Mouse (Mus musculus): ENCODE data around the gene Zp3r. TPM values are rescaled to one million over a fixed set of nuclear protein-coding genes. Genes with fewer than 3 reads are reported as not detected.
A peak's percentile ranks its signal among the peaks of the same experiment; 100 is the strongest.

Zp3r gene
- polyA plus RNA-seq, 1 experiment, result not detected

DNA sequence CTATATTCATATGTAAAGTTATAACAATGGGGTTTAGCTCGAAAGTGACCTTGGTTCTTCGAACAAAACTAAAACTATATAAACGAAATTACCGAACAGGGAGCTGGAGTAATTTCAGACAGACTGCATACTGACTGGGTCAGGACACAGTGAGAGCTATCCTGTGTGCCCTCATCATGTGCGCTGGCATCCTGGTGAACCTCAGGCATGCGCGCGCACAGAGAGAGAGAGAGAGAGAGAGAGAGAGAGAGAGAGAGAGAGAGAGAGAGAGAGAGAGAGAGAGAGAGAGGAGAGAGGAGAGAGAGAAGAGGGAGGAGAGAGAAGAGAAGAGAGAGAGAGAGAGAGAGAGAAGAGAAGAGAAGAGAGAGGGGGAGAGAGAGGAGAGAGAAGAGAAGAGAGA, 3.9 kb upstream of the Zp3r start:
- no peaks in the 10 kb centered on the region for H3K27me3 ChIP-seq (replicated peaks; ENCODE audit: control insufficient read depth, insufficient read depth, low read length)
- WGBS, result 85% methylated on average over 8 of the region's 8 CpGs
- DNase-seq, result no peak

DNA sequence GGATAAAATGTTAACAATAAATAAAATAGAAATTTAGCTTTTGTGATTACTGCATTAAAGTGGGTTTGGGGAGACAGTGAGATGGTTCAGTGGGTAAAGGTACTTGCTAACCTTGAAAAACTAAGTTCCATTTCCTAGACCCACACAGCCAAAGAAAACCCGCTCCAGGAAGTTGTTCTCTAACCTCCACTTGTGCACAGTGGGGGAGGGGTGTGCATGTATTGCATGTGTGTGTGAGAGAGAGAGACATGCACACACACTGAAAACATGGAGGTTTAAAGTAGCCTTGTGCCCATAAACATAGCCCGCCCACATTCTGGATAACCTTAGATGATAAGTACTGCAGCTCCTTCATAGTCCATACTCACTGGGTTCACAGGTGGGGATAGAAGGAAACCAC, 33.1 kb downstream of the Zp3r start:
- no peaks in the 10 kb centered on the region for H3K4me1 ChIP-seq (ENCODE audit: control insufficient read depth, insufficient read depth, low read length)
- DNase-seq, result no peak
- 74% methylated on average over 2 of the region's 2 CpGs for WGBS
- H3K27ac ChIP-seq (ENCODE audit: insufficient read depth, low read depth, low read length), result no peak overlapping the region
- H3K36me3 ChIP-seq (ENCODE audit: control insufficient read depth, insufficient read depth, low read length), result no peaks in the 10 kb centered on the region
- TF ChIP-seq POLR2A (IDR thresholded peaks at IDR 0.05; ENCODE audit: low read depth, low read length), result no peak
- TF ChIP-seq CTCF (conservative IDR thresholded peaks at IDR 0.05; ENCODE audit: insufficient read depth, insufficient read length, low read depth, low read length), result no peak
- H3K27me3 ChIP-seq (replicated peaks; ENCODE audit: control insufficient read depth, insufficient read depth, low read length), result no peaks in the 10 kb centered on the region
- no peak overlapping the region for H3K4me3 ChIP-seq (ENCODE audit: insufficient read depth, low read depth, low read length)

More for the DNA sequence above, 3.9 kb upstream of the Zp3r start:
- Histone ChIP-seq H3K4me3 (ENCODE audit: insufficient read depth, low read depth, low read length) (no peak overlapping the region), H3K36me3 (ENCODE audit: control insufficient read depth, insufficient read depth, low read length) (no peaks in the 10 kb centered on the region), H3K4me1 (ENCODE audit: control insufficient read depth, insufficient read depth, low read length) (no peaks in the 10 kb centered on the region), H3K27ac (ENCODE audit: insufficient read depth, low read depth, low read length) (no peak overlapping the region)
- TF ChIP-seq CTCF (conservative IDR thresholded peaks at IDR 0.05; ENCODE audit: insufficient read depth, insufficient read length, low read depth, low read length) (no peak), POLR2A (IDR thresholded peaks at IDR 0.05; ENCODE audit: low read depth, low read length) (no peak)

- no peaks in the 10 kb centered on the region; the same call in 1 of the 2 replicates for H3K27me3 ChIP-seq (replicated peaks; ENCODE audit: control insufficient read depth, insufficient read depth, low read length)
- no peaks in the 10 kb centered on the region for H3K4me1 ChIP-seq (ENCODE audit: control insufficient read depth, insufficient read depth, low read length)
- no peak for TF ChIP-seq POLR2A (IDR thresholded peaks at IDR 0.05; ENCODE audit: low read depth, low read length)
- TF ChIP-seq CTCF (conservative IDR thresholded peaks at IDR 0.05; ENCODE audit: insufficient read depth, insufficient read length, low read depth, low read length), result no peak
- WGBS, result 41% methylated on average over 9 of the region's 9 CpGs
- no peak overlapping the region for H3K4me3 ChIP-seq (ENCODE audit: insufficient read depth, low read depth, low read length)
- DNase-seq, result peak; percentile 35
- no peaks in the 10 kb centered on the region for H3K36me3 ChIP-seq (ENCODE audit: control insufficient read depth, insufficient read depth, low read length)
- H3K27ac ChIP-seq (ENCODE audit: insufficient read depth, low read depth, low read length), result no peak overlapping the region
These were observed 40.8 kb downstream of the Zp3r start for GRCm38 (mm10) chr1:130588659-130589058.

- H3K4me3 ChIP-seq (ENCODE audit: insufficient read depth, low read depth, low read length), result no peak overlapping the region
- no peaks in the 10 kb centered on the region for H3K4me1 ChIP-seq (ENCODE audit: control insufficient read depth, insufficient read depth, low read length)
- DNase-seq, result peak; percentile 23
- 63% methylated on average over 4 of the region's 4 CpGs for WGBS
- TF ChIP-seq CTCF (conservative IDR thresholded peaks at IDR 0.05; ENCODE audit: insufficient read depth, insufficient read length, low read depth, low read length) (no peak), POLR2A (IDR thresholded peaks at IDR 0.05; ENCODE audit: low read depth, low read length) (no peak)
- no peak overlapping the region for H3K27ac ChIP-seq (ENCODE audit: insufficient read depth, low read depth, low read length)
- no peaks in the 10 kb centered on the region for H3K36me3 ChIP-seq (ENCODE audit: control insufficient read depth, insufficient read depth, low read length)
- no peaks in the 10 kb centered on the region for H3K27me3 ChIP-seq (replicated peaks; ENCODE audit: control insufficient read depth, insufficient read depth, low read length)
These were observed 53.0 kb downstream of the Zp3r start for GRCm38 (mm10) chr1:130576389-130576788.

DNA sequence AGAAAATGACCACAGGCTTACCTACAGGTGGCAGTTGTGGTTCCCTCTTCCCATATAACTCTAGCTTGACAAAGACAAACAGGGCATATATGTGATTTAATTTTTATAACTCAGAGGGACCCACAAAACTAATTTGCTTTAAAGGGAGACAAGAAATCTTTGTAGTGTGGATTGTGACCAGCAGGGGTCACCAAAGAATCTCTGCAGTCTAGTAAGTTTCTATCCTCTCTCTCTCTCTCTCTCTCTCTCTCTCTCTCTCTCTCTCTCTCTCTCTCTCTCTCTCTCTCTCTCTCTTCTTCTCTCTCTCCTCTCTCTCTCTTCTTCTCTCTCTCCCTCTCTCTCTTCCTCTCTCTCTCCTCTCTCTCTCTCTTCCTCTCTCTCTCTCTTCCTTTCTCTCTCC, 53.5 kb downstream of the Zp3r start:
- no peak overlapping the region for H3K4me3 ChIP-seq (ENCODE audit: insufficient read depth, low read depth, low read length)
- H3K4me1 ChIP-seq (ENCODE audit: control insufficient read depth, insufficient read depth, low read length), result no peaks in the 10 kb centered on the region
- no peak overlapping the region for H3K27ac ChIP-seq (ENCODE audit: insufficient read depth, low read depth, low read length)
- no peaks in the 10 kb centered on the region for H3K27me3 ChIP-seq (replicated peaks; ENCODE audit: control insufficient read depth, insufficient read depth, low read length)
- no peaks in the 10 kb centered on the region for H3K36me3 ChIP-seq (ENCODE audit: control insufficient read depth, insufficient read depth, low read length)
- DNase-seq, result peak; percentile 42
- TF ChIP-seq CTCF (conservative IDR thresholded peaks at IDR 0.05; ENCODE audit: insufficient read depth, insufficient read length, low read depth, low read length) (no peak), POLR2A (IDR thresholded peaks at IDR 0.05; ENCODE audit: low read depth, low read length) (no peak)

- no peak for DNase-seq
- no peaks in the 10 kb centered on the region for H3K4me1 ChIP-seq (ENCODE audit: control insufficient read depth, insufficient read depth, low read length)
- H3K4me3 ChIP-seq (ENCODE audit: insufficient read depth, low read depth, low read length), result no peak overlapping the region
- H3K36me3 ChIP-seq (ENCODE audit: control insufficient read depth, insufficient read depth, low read length), result no peaks in the 10 kb centered on the region
- no peaks in the 10 kb centered on the region for H3K27me3 ChIP-seq (replicated peaks; ENCODE audit: control insufficient read depth, insufficient read depth, low read length)
- no peak overlapping the region for H3K27ac ChIP-seq (ENCODE audit: insufficient read depth, low read depth, low read length)
- 69% methylated on average over 5 of the region's 5 CpGs for WGBS
- no peak for TF ChIP-seq POLR2A (IDR thresholded peaks at IDR 0.05; ENCODE audit: low read depth, low read length)
- TF ChIP-seq CTCF (conservative IDR thresholded peaks at IDR 0.05; ENCODE audit: insufficient read depth, insufficient read length, low read depth, low read length), result no peak
These were observed 77.8 kb downstream of the Zp3r start for GRCm38 (mm10) chr1:130551407-130552249.

- H3K36me3 ChIP-seq (ENCODE audit: control insufficient read depth, insufficient read depth, low read length), result no peaks in the 10 kb centered on the region
- 46% methylated on average over 19 of the region's 19 CpGs for WGBS
- TF ChIP-seq CTCF (conservative IDR thresholded peaks at IDR 0.05; ENCODE audit: insufficient read depth, insufficient read length, low read depth, low read length) (no peak), POLR2A (IDR thresholded peaks at IDR 0.05; ENCODE audit: low read depth, low read length) (no peak)
- no peak overlapping the region for H3K27ac ChIP-seq (ENCODE audit: insufficient read depth, low read depth, low read length)
- H3K4me3 ChIP-seq (ENCODE audit: insufficient read depth, low read depth, low read length), result no peak overlapping the region
- H3K4me1 ChIP-seq (ENCODE audit: control insufficient read depth, insufficient read depth, low read length), result no peaks in the 10 kb centered on the region
- peak; percentile 71 for DNase-seq
- H3K27me3 ChIP-seq (replicated peaks; ENCODE audit: control insufficient read depth, insufficient read depth, low read length), result no peaks in the 10 kb centered on the region
These were observed 78.9 kb downstream of the Zp3r start for GRCm38 (mm10) chr1:130550242-130551167.

All from kidney, adult 2 months (tissue).